Mouse (Mus musculus): Measurements from ENCODE around the gene Pknox2. TPM values are rescaled to one million over a fixed set of nuclear protein-coding genes. Genes with fewer than 3 reads are reported as not detected.

Pknox2 gene
- total RNA-seq, 2 experiments from 2014 or later, result 25.4 to 29.5 TPM

- DNase-seq (ENCODE audit: low spot score in 2 of 2), result no peak
These were observed 43.4 kb downstream of the Pknox2 start for GRCm38 (mm10) chr9:37103778-37104177.

GRCm38 (mm10) chr9:37101059-37101940 lies 45.9 kb downstream of the Pknox2 start:
- no peak for DNase-seq (ENCODE audit: low spot score in 2 of 2)

- DNase-seq (ENCODE audit: low spot score in 2 of 2), result no peak
These were observed 47.6 kb downstream of the Pknox2 start for GRCm38 (mm10) chr9:37099595-37099994.

GRCm38 (mm10) chr9:37098600-37098999 lies 48.6 kb downstream of the Pknox2 start:
- no peak for DNase-seq (ENCODE audit: low spot score in 2 of 2)

- DNase-seq (ENCODE audit: low spot score in 2 of 2), result no peak
These were observed 52.8 kb downstream of the Pknox2 start for GRCm38 (mm10) chr9:37094230-37094990.

- no peak for DNase-seq (ENCODE audit: low spot score in 2 of 2)
These were observed 54.1 kb downstream of the Pknox2 start for GRCm38 (mm10) chr9:37093086-37093485.

GRCm38 (mm10) chr9:37089894-37090652 lies 57.1 kb downstream of the Pknox2 start:
- DNase-seq (ENCODE audit: low spot score in 2 of 2), result no peak

GRCm38 (mm10) chr9:37085370-37085769 lies 61.8 kb downstream of the Pknox2 start:
- DNase-seq (ENCODE audit: low spot score in 2 of 2), result peak in 1 of 2 experiments; percentile 40

- DNase-seq (ENCODE audit: low spot score in 2 of 2), result no peak
These were observed 65.0 kb downstream of the Pknox2 start for GRCm38 (mm10) chr9:37082246-37082645.

- DNase-seq (ENCODE audit: low spot score in 2 of 2), result no peak
These were observed 66.9 kb downstream of the Pknox2 start for GRCm38 (mm10) chr9:37080309-37080708.

GRCm38 (mm10) chr9:37077063-37077418 lies 70.2 kb downstream of the Pknox2 start:
- no peak for DNase-seq (ENCODE audit: low spot score in 2 of 2)

GRCm38 (mm10) chr9:37076386-37077062 lies 70.7 kb downstream of the Pknox2 start:
- peak in 1 of 2 experiments; percentile 27 for DNase-seq (ENCODE audit: low spot score in 2 of 2)

GRCm38 (mm10) chr9:37075903-37076302 lies 71.3 kb downstream of the Pknox2 start:
- DNase-seq (ENCODE audit: low spot score in 2 of 2), result no peak

- no peak for DNase-seq (ENCODE audit: low spot score in 2 of 2)
These were observed 77.6 kb downstream of the Pknox2 start for GRCm38 (mm10) chr9:37069391-37070312.

GRCm38 (mm10) chr9:37067473-37067830 lies 79.8 kb downstream of the Pknox2 start:
- no peak for DNase-seq (ENCODE audit: low spot score in 2 of 2)

- DNase-seq (ENCODE audit: low spot score in 2 of 2), result no peak
These were observed 80.3 kb downstream of the Pknox2 start for GRCm38 (mm10) chr9:37066732-37067472.

- no peak for DNase-seq (ENCODE audit: low spot score in 2 of 2)
These were observed 85.6 kb downstream of the Pknox2 start for GRCm38 (mm10) chr9:37061627-37062026.

- DNase-seq (ENCODE audit: low spot score in 2 of 2), result no peak
These were observed 92.5 kb downstream of the Pknox2 start for GRCm38 (mm10) chr9:37054703-37055102.
